Mouse (Mus musculus) left cerebral cortex, adult 11 months (tissue): Measurements from ENCODE around the gene Acrbp.

Experiments
- DNase-seq: peaks from one replicate; pipeline ENCODE4 v3.0.0; 2022; ENCODE audit warnings: low spot score

Acrbp gene

GRCm38 (mm10) chr6:125099421-125099971 is 50.0 kb downstream of the Acrbp start:
- no peak for DNase-seq

- no peak for DNase-seq
These were observed 52.0 kb downstream of the Acrbp start for GRCm38 (mm10) chr6:125101444-125101843.

GRCm38 (mm10) chr6:125104223-125104622 is 54.7 kb downstream of the Acrbp start:
- no peak for DNase-seq

GRCm38 (mm10) chr6:125107705-125108104 is 58.2 kb downstream of the Acrbp start:
- DNase-seq, result no peak

GRCm38 (mm10) chr6:125109371-125109770 is 59.9 kb downstream of the Acrbp start:
- DNase-seq, result no peak

- DNase-seq, result no peak
These were observed 61.4 kb downstream of the Acrbp start for GRCm38 (mm10) chr6:125110927-125111326.

GRCm38 (mm10) chr6:125112553-125112952 is 63.1 kb downstream of the Acrbp start:
- DNase-seq, result no peak
